Mouse (Mus musculus) erythroblast, adult 5-6 weeks (primary cell): ENCODE data around the gene Mroh9. TPM values are rescaled to one million over a fixed set of nuclear protein-coding genes. Genes with fewer than 3 reads are reported as not detected.

Source experiments
- ATAC-seq: replicated peaks from 2 replicates; pipeline ENCODE4 v1.8.0; 2016; ENCODE audit warnings: moderate number of reproducible peaks, mild to moderate bottlenecking, moderate TSS enrichment, inconsistent platforms; ENCODE audit not compliant: poor library complexity, low FRiP score, severe bottlenecking
- total RNA-seq, 2 experiments: library from RNA; stranded (forward) in 1 of 2; stranded (reverse) in 1 of 2; fragments of 150-400 nt in 1 of 2; fragments of 200-764, 138-1000 nt in 1 of 2; gene quantifications; 2 replicates each; pipeline versions ENCODE4 v1.2.3 to v1.2.4; 2015 to 2017; ENCODE audit warnings: low replicate concordance in 2 of 2

Mroh9 gene
- total RNA-seq, 2 experiments from 2014 or later, result not detected

DNA sequence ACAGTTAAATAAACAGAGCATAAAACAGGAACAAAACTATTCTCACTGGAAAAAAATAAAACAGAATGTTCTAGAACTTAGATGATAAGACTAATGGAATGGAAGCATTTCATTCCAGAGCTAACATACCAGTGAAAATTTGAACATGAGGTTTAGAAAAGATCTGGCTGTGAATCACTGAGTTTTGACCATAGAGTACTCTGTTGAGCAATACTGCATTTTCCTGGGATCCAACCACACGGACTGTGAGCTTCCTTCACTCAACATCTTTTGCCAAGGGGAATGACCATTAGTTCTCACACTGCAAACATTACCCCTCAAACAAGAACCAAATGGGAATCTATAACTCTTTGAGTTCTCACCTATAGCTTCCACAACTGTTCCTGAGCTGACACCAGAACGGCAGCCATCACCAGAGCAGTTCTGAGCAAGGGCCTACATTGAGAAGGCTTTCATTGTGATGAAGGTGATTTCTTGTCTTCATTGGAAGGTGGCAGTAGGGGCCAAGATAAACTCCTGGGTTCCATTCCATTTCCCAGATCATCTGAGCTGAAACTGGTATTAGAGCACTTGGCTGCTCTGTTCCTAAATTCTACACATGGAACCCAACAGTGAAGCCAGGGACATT lies 99.2 kb downstream of the Mroh9 start:
- no peak for ATAC-seq

DNA sequence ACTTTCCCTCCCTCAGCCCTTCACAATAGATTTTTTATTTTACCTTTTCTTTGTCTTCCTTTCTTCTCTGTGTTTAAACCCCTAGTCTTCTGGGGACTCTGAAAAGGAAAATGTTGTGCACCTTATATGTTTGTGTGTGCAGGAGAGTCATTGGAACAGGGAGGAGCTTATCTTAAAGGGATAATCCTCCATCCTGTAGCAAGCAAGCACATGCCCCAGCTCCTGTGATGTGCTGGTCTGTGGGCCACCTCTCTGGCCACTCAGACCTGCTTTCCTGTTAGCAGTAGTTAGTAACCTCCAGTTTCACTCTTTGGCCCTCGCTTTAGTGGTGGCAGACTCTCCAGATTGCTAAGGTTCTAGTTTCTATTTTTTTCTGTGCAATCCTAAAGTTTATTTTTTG lies 101.0 kb downstream of the Mroh9 start, which contains the start of gene Fmo3:
Fmo3 (minus strand) TSS at position 101 of the 400 bp plus-strand sequence.
- ATAC-seq, result no peak

Other genes starting within 250 kb of the Mroh9 start
- 0.19 TPM in 1 of 2 replicates, not detected in the other for gene Fmo1, start 219.1 kb downstream of the Mroh9 start, total RNA-seq (2015; ENCODE audit: low replicate concordance)
- 0.17 TPM in 1 of 2 replicates, not detected in the other for gene Fmo1, start 219.1 kb downstream of the Mroh9 start, total RNA-seq (2017; ENCODE audit: low replicate concordance)
- not detected in 2 replicates for gene Fmo2, start 186.9 kb downstream of the Mroh9 start, total RNA-seq (2015; ENCODE audit: low replicate concordance)
- gene Fmo2, start 186.9 kb downstream of the Mroh9 start, total RNA-seq (2017; ENCODE audit: low replicate concordance), result not detected in 2 replicates
- not detected in 2 replicates for gene Fmo6, start 148.2 kb downstream of the Mroh9 start, total RNA-seq (2015; ENCODE audit: low replicate concordance)
- gene Fmo6, start 148.2 kb downstream of the Mroh9 start, total RNA-seq (2017; ENCODE audit: low replicate concordance), result not detected in 2 replicates
- gene Fmo3, start 101.1 kb downstream of the Mroh9 start, total RNA-seq (2015; ENCODE audit: low replicate concordance), result not detected in 2 replicates
- not detected in 2 replicates for gene Fmo3, start 101.1 kb downstream of the Mroh9 start, total RNA-seq (2017; ENCODE audit: low replicate concordance)
- gene Prrx1, start 228.0 kb upstream of the Mroh9 start, total RNA-seq (2015; ENCODE audit: low replicate concordance), result not detected in 2 replicates
- gene Prrx1, start 228.0 kb upstream of the Mroh9 start, total RNA-seq (2017; ENCODE audit: low replicate concordance), result not detected in 2 replicates